In the genomic region with DNA sequence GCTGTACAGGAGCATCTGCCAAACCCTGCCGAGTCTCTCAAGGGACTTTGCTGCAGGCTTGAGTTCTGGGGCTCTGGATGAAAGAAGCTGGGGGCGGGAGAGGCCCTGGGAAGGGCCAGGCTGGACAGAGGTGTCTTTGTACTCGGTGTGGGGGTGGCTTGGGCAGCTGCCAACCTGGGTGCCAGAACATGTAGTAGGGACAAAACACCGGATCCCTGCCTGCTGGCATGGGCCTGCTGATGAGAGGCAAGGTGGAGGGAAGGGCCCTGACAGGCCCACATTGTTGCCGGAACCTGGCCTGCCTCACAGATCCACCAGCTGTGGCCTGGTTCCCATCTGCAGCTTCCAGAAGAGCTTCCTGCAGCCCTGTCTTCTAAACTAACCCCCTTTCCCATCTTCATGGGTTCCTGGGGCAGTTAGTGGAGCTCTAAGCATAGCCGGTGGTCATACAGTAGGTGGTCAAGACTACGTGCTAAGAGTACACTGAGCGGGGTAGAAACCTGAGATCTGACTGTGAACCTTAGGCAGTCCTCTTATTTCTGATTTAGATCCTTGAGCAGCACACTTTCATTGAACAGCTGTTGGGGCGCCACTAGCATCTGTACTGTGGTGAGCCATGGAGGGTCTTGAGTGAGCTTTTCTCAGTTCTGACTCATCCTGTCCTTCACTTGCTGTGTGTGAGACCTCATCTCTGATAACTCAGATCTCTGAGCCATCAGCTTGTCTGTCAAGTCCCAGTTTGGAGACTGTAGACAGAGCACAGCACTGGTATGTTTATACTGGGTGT, we compare ENCODE assay signal across 10 mouse cellular contexts. TPM values are rescaled to one million over a fixed set of nuclear protein-coding genes. Genes with fewer than 3 reads are reported as not detected.
DNase-seq lines count a peak whose midpoint lies in the region; ATAC-seq lines count a peak whose summit lies in the region.
"Had no signal": no experiment of that assay in that cellular context is flagged by ENCODE, and none has a peak within 500 bp of the region (broad histone marks: within the 10 kb centered on the region; RNA-seq: fewer than 3 reads in every experiment).

No protein-coding gene starts in this region.

- H3K4me1 ChIP-seq in hindbrain, embryonic 10.5 days (replicated peaks) = peaks cover 40% of the 10 kb centered on the region
- H3K4me1 ChIP-seq in hindbrain, embryonic 11.5 days (replicated peaks; ENCODE audit: control insufficient read depth, insufficient read depth, low read length) = peaks cover 11% of the 10 kb centered on the region; the same call in 1 of the 2 replicates
- H3K4me1 ChIP-seq in intestine, embryonic 16.5 days (ENCODE audit: control insufficient read depth, insufficient read depth, low read length) = peaks cover 16% of the 10 kb centered on the region
- peaks cover 17% of the 10 kb centered on the region for H3K4me1 ChIP-seq in stomach, embryonic 16.5 days (ENCODE audit: control insufficient read depth, insufficient read depth, low read length)

- H3K27me3 ChIP-seq in hindbrain, embryonic 10.5 days (ENCODE audit: insufficient read depth, poor library complexity, severe bottlenecking) = peaks cover 24% of the 10 kb centered on the region
- H3K27me3 ChIP-seq in hindbrain, embryonic 11.5 days (ENCODE audit: control insufficient read depth, insufficient read depth, low read length) = peaks cover 9% of the 10 kb centered on the region
- H3K27me3 ChIP-seq in intestine, embryonic 16.5 days (replicated peaks; ENCODE audit: control insufficient read depth, insufficient read depth, low read length) = no peaks in the 10 kb centered on the region
- H3K27me3 ChIP-seq in stomach, embryonic 16.5 days (ENCODE audit: control insufficient read depth, insufficient read depth, low read length) = no peaks in the 10 kb centered on the region

- peak overlapping the region; percentile 5; the same call in 1 of the 2 replicates for H3K4me3 ChIP-seq in hindbrain, embryonic 10.5 days
- no peak overlapping the region for H3K4me3 ChIP-seq in hindbrain, embryonic 11.5 days (ENCODE audit: low read depth, low read length)
- no peak overlapping the region for H3K4me3 ChIP-seq in intestine, embryonic 16.5 days (ENCODE audit: low read length)
- no peak overlapping the region for H3K4me3 ChIP-seq in stomach, embryonic 16.5 days (replicated peaks; ENCODE audit: low read length)

- no peaks in the 10 kb centered on the region for H3K9me3 ChIP-seq in hindbrain, embryonic 10.5 days
- H3K9me3 ChIP-seq in hindbrain, embryonic 11.5 days (ENCODE audit: control insufficient read depth, low read length) = no peaks in the 10 kb centered on the region
- no peaks in the 10 kb centered on the region for H3K9me3 ChIP-seq in intestine, embryonic 16.5 days (ENCODE audit: control insufficient read depth, low read length)
- no peaks in the 10 kb centered on the region for H3K9me3 ChIP-seq in stomach, embryonic 16.5 days (replicated peaks; ENCODE audit: control insufficient read depth, low read length)

- no peak overlapping the region for H3K4me2 ChIP-seq in hindbrain, embryonic 11.5 days (replicated peaks; ENCODE audit: low read depth, low read length)
- no peak overlapping the region for H3K4me2 ChIP-seq in intestine, embryonic 16.5 days (ENCODE audit: low read depth, low read length)
- H3K4me2 ChIP-seq in stomach, embryonic 16.5 days (ENCODE audit: low read depth, low read length) = 0 out of 2 replicates have a peak overlapping the region, but pooled peaks have one; percentile 2

- intact Hi-C loops in left cerebral cortex, postnatal 25 days (cut with DNase I) = no loop called here

- no peak overlapping the region for H3K9ac ChIP-seq in hindbrain, embryonic 11.5 days (ENCODE audit: low read depth, low read length)
- 0 out of 2 replicates have a peak overlapping the region, but pooled peaks have one; percentile 11 for H3K9ac ChIP-seq in intestine, embryonic 16.5 days (ENCODE audit: low read depth, low read length)
- H3K9ac ChIP-seq in stomach, embryonic 16.5 days (ENCODE audit: low read length) = peak overlapping the region; percentile 22; the same call in 1 of the 2 replicates

- no peak for ATAC-seq in hindbrain, embryonic 11.5 days (ENCODE audit: low FRiP score)
- ATAC-seq in intestine, embryonic 16.5 days = no peak
- ATAC-seq in stomach, embryonic 16.5 days (ENCODE audit: insufficient read depth, low FRiP score) = no peak

- DNase-seq in hindbrain, embryonic 10.5 days (ENCODE audit: low spot score) = no peak
- DNase-seq in hindbrain, embryonic 11.5 days (ENCODE audit: low spot score) = no peak
- peak; percentile 72 to 87 for DNase-seq in adrenal gland, postnatal 36 days
- peak; percentile 74 to 85 for DNase-seq in frontal cortex, adult 2 months (ENCODE audit: extremely low spot score in 1 of 2, low spot score in 1 of 2)
- peak; percentile 78 to 86 for DNase-seq in left cerebral cortex, postnatal 25 days (ENCODE audit: low spot score in 2 of 2)
- DNase-seq in embryo, embryonic 9.5 days (ENCODE audit: extremely low spot score) = no peak

- no peaks in the 10 kb centered on the region for H3K36me3 ChIP-seq in hindbrain, embryonic 10.5 days
- H3K36me3 ChIP-seq in hindbrain, embryonic 11.5 days (ENCODE audit: control insufficient read depth, insufficient read depth, low read length) = no peaks in the 10 kb centered on the region
- H3K36me3 ChIP-seq in intestine, embryonic 16.5 days (ENCODE audit: control insufficient read depth, insufficient read depth, low read length) = no peaks in the 10 kb centered on the region
- no peaks in the 10 kb centered on the region for H3K36me3 ChIP-seq in stomach, embryonic 16.5 days (ENCODE audit: control insufficient read depth, insufficient read depth, low read length)

- no peak overlapping the region for H3K27ac ChIP-seq in hindbrain, embryonic 10.5 days
- no peak overlapping the region for H3K27ac ChIP-seq in hindbrain, embryonic 11.5 days (ENCODE audit: low read depth, low read length)
- no peak overlapping the region; the same call in 1 of the 2 replicates for H3K27ac ChIP-seq in intestine, embryonic 16.5 days (ENCODE audit: low read length)
- peak overlapping the region; percentile 52; the same call in 1 of the 2 replicates for H3K27ac ChIP-seq in stomach, embryonic 16.5 days (ENCODE audit: low read length)

- WGBS in hindbrain, embryonic 10.5 days = 83% methylated on average over 9 of the region's 9 CpGs
- WGBS in hindbrain, embryonic 11.5 days = 80% methylated on average over 9 of the region's 9 CpGs
- WGBS in intestine, embryonic 16.5 days = 73% methylated on average over 9 of the region's 9 CpGs
- 67% methylated on average over 9 of the region's 9 CpGs for WGBS in stomach, embryonic 16.5 days

RNA-seq across cellular contexts. Expression of gene Slc27a1, which starts 4.4 kb away (rescaled TPM):
- 24.1 and 28.9 TPM in 2 replicates for polyA plus RNA-seq in hindbrain, embryonic 10.5 days (2016; fragmentation: Nextera tagmentation; extraction: Ambion mirVana)
- 13.7 and 18.2 TPM in 2 replicates for polyA plus RNA-seq in hindbrain, embryonic 11.5 days (2014; fragmentation: Nextera tagmentation; extraction: Ambion mirVana)
- total RNA-seq in adrenal gland, postnatal 36 days (2021) = 100 to 1,000 TPM; 177 to 245 TPM
- polyA plus RNA-seq in frontal cortex, adult 2 months (2012; rRNA removed) = 183 and 191 TPM in 2 replicates
- 21.0 and 24.3 TPM in 2 replicates for polyA plus RNA-seq in intestine, embryonic 16.5 days (2015; fragmentation: Nextera tagmentation; extraction: Ambion mirVana)
- 10 to 100 TPM; 90.0 to 92.8 TPM for total RNA-seq in left cerebral cortex, postnatal 25 days (2021)
- polyA plus RNA-seq in stomach, embryonic 16.5 days (2015; fragmentation: Nextera tagmentation; extraction: Ambion mirVana) = 35.2 and 41.4 TPM in 2 replicates

RNA-seq across cellular contexts. Expression of gene Nxnl1, which starts 6.6 kb away (rescaled TPM):
- polyA plus RNA-seq in hindbrain, embryonic 10.5 days (2016; fragmentation: Nextera tagmentation; extraction: Ambion mirVana) = not detected in 2 replicates
- polyA plus RNA-seq in hindbrain, embryonic 11.5 days (2014; fragmentation: Nextera tagmentation; extraction: Ambion mirVana) = not detected in 2 replicates
- 1 to 10 TPM in 1 of 2 experiments, under 1 TPM in 1; 0.73 to 1.7 TPM for total RNA-seq in adrenal gland, postnatal 36 days (2021)
- 0.06 TPM in 1 of 2 replicates, not detected in the other for polyA plus RNA-seq in frontal cortex, adult 2 months (2012; rRNA removed)
- 0.06 TPM in 1 of 2 replicates, not detected in the other for polyA plus RNA-seq in intestine, embryonic 16.5 days (2015; fragmentation: Nextera tagmentation; extraction: Ambion mirVana)
- under 1 TPM in 1 of 2 experiments, not detected in 1; 0.16 TPM for total RNA-seq in left cerebral cortex, postnatal 25 days (2021)
- 0.08 TPM in 1 of 2 replicates, not detected in the other for polyA plus RNA-seq in stomach, embryonic 16.5 days (2015; fragmentation: Nextera tagmentation; extraction: Ambion mirVana)
- total RNA-seq: ES-E14 had no signal

RNA-seq across cellular contexts. Expression of gene Tmem221, which starts 14.4 kb away (rescaled TPM):
- polyA plus RNA-seq in hindbrain, embryonic 10.5 days (2016; fragmentation: Nextera tagmentation; extraction: Ambion mirVana) = 0.18 and 0.26 TPM in 2 replicates
- 0.28 and 0.47 TPM in 2 replicates for polyA plus RNA-seq in hindbrain, embryonic 11.5 days (2014; fragmentation: Nextera tagmentation; extraction: Ambion mirVana)
- total RNA-seq in adrenal gland, postnatal 36 days (2021) = 1 to 10 TPM; 3.5 to 7.7 TPM
- polyA plus RNA-seq in frontal cortex, adult 2 months (2012; rRNA removed) = 0.13 and 0.14 TPM in 2 replicates
- polyA plus RNA-seq in intestine, embryonic 16.5 days (2015; fragmentation: Nextera tagmentation; extraction: Ambion mirVana) = 1.3 and 1.8 TPM in 2 replicates
- total RNA-seq in left cerebral cortex, postnatal 25 days (2021) = under 1 TPM in 1 of 2 experiments, not detected in 1; 0.21 TPM
- polyA plus RNA-seq in stomach, embryonic 16.5 days (2015; fragmentation: Nextera tagmentation; extraction: Ambion mirVana) = 2.9 and 3.2 TPM in 2 replicates
- total RNA-seq: gastrocnemius, adult 8-10 months had no signal

RNA-seq across cellular contexts. Expression of gene Pgls, which starts 18.9 kb away (rescaled TPM):
- 254 and 268 TPM in 2 replicates for polyA plus RNA-seq in hindbrain, embryonic 10.5 days (2016; fragmentation: Nextera tagmentation; extraction: Ambion mirVana)
- polyA plus RNA-seq in hindbrain, embryonic 11.5 days (2014; fragmentation: Nextera tagmentation; extraction: Ambion mirVana) = 228 TPM in 2 replicates
- total RNA-seq in adrenal gland, postnatal 36 days (2021) = 100 to 1,000 TPM; 137 to 165 TPM
- polyA plus RNA-seq in frontal cortex, adult 2 months (2012; rRNA removed) = 45.6 and 51.6 TPM in 2 replicates
- polyA plus RNA-seq in intestine, embryonic 16.5 days (2015; fragmentation: Nextera tagmentation; extraction: Ambion mirVana) = 244 and 252 TPM in 2 replicates
- total RNA-seq in left cerebral cortex, postnatal 25 days (2021) = 10 to 100 TPM; 35.1 to 38.7 TPM
- 200 and 206 TPM in 2 replicates for polyA plus RNA-seq in stomach, embryonic 16.5 days (2015; fragmentation: Nextera tagmentation; extraction: Ambion mirVana)

RNA-seq across cellular contexts. Expression of gene Fam129c, which starts 24.4 kb away (rescaled TPM):
- 5.0 and 5.3 TPM in 2 replicates for polyA plus RNA-seq in hindbrain, embryonic 10.5 days (2016; fragmentation: Nextera tagmentation; extraction: Ambion mirVana)
- 3.3 and 3.6 TPM in 2 replicates for polyA plus RNA-seq in hindbrain, embryonic 11.5 days (2014; fragmentation: Nextera tagmentation; extraction: Ambion mirVana)
- 1 to 10 TPM; 1.8 to 3.7 TPM for total RNA-seq in adrenal gland, postnatal 36 days (2021)
- 4.3 and 4.5 TPM in 2 replicates for polyA plus RNA-seq in frontal cortex, adult 2 months (2012; rRNA removed)
- polyA plus RNA-seq in intestine, embryonic 16.5 days (2015; fragmentation: Nextera tagmentation; extraction: Ambion mirVana) = 3.0 and 3.5 TPM in 2 replicates
- total RNA-seq in left cerebral cortex, postnatal 25 days (2021) = 1 to 10 TPM; 3.6 to 4.2 TPM
- 3.2 and 4.0 TPM in 2 replicates for polyA plus RNA-seq in stomach, embryonic 16.5 days (2015; fragmentation: Nextera tagmentation; extraction: Ambion mirVana)

Comparison
In these comparisons a context has a peak if more than half of its experiments do, and no peak if none do; other contexts are left out.
1. DNase-seq: peak in adrenal gland, postnatal 36 days (2 of 2), frontal cortex, adult 2 months (2 of 2) and left cerebral cortex, postnatal 25 days (2 of 2); none in hindbrain, embryonic 10.5 days (single experiment), hindbrain, embryonic 11.5 days (single experiment) and embryo, embryonic 9.5 days (single experiment).